Mouse (Mus musculus) gastrocnemius, postnatal 25 days (tissue): ENCODE results near the gene Kdm1b. TPM values are rescaled to one million over a fixed set of nuclear protein-coding genes. Genes with fewer than 3 reads are reported as not detected.

ENCODE experiments used
- DNase-seq: peaks from one replicate; pipeline ENCODE4 v3.0.0; 2022
- long read RNA-seq, 2 experiments: library from polyadenylated mRNA; stranded (forward); transcript quantifications; one replicate each; pipeline ENCODE4 v2.0.0; 2021
- total RNA-seq, 2 experiments: library from RNA; stranded (reverse); gene quantifications; 1 replicate in 1 of 2; 2 replicates in 1 of 2; pipeline ENCODE4 v1.2.3; 2021

The Kdm1b gene
- total RNA-seq, result 1 to 10 TPM; 5.6 to 7.2 TPM
- long read RNA-seq, experiment 1, full-length matches to known transcripts, result 1 of 6 reads
- long read RNA-seq, experiment 1, partial matches to known transcripts, result 2 of 6 reads
- long read RNA-seq, experiment 1, other reads (novel, unspliced or antisense), result 3 of 6 reads
- long read RNA-seq, experiment 2, full-length matches to known transcripts, result 1 of 5 reads
- long read RNA-seq, experiment 2, partial matches to known transcripts, result 1 of 5 reads
- long read RNA-seq, experiment 2, other reads (novel, unspliced or antisense), result 3 of 5 reads

DNA sequence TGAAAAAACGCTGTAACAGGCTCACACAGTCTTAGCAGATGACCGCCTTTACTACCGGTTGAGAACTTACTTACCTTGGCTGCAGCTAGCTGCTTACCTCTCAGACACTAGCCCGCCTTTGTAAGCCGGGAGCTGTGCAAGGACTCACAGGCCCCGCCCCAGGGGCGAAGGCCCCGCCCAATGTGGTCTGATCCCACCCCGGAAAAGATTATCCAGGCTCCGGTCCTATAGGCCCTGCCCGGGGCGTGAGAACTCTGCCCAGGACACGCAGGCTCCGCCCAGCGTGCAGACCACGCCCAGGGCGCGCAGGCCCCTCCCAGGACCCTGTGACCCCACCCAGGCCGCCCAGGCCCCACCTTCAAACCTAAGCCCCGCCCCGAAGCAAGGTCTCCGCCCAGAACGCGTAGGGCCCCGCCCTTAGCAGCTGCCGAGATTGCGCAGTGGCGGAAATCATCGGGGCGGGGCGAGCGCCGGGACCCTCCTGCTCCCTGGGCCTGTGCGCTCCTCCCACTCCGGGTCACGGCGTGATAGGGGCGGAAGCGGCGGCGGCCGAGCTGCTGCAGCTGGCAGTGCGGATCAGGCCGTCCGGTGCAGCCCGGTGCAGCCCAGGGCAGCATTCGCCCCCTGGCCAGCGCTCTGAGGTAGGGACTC, at the start of gene Kdm1b:
Gene Kdm1b, plus strand, starts transcription at position 470 of the 651 bp plus-strand sequence.
- DNase-seq, result peak; percentile 97

DNA sequence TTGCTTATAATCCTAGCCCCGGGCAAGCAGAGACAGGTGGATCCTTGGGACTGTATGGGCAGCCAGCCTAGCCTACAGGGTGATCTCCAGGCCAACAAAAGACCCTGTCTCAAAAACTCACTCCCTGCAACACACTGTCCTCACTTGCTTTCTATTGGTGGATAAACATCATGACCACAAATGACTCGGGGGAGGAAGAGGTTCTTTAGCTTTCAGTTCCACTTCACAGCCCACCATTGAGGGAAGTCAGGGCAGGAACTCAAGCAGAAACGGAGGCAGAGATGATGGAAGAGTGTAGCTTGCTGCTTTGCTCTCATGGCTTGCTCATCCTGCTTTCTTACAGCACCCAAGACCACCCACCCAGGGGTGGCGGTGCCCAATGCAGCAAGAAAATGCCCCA, 45.9 kb upstream of the Kdm1b start:
- no peak for DNase-seq

DNA sequence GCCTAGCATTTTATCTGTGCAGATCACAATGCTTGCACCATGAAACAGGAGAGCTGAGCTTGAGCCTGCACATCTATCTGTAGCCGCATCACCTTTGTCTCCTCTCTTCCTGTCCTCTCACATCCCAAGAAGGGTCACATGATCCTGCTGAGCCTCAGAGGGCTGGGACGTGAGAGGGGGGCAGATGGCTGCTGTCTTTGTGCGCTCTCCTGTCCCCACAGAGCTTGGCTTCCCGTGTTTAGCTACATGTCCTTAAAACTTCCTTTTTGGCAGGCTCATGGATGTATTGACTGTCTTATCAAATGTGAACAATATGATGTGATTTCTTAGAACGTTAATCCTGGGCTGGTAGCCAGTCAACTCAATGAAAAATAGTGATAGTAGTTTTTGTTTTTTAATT, 43.8 kb upstream of the Kdm1b start:
- no peak for DNase-seq

DNA sequence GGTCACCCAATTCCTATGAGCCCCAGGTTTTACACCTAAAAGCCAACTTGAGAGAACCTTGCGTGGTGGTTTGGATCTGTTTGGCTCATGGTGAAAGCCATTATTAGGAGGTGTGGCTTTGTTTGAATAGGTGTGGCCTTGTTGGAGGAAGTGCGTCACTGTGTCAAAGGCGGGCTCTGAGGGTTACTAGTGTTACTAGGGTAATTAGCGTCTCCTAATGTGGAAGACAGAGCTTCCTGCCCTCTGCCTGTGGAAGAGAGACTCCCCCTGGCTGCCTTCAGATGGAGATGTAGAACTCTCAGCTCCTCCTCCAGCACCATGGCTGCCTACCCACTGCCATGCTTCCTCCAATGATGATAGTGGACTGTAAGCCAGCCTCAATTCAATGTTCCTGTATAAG, 41.7 kb upstream of the Kdm1b start:
- DNase-seq, result no peak

DNA sequence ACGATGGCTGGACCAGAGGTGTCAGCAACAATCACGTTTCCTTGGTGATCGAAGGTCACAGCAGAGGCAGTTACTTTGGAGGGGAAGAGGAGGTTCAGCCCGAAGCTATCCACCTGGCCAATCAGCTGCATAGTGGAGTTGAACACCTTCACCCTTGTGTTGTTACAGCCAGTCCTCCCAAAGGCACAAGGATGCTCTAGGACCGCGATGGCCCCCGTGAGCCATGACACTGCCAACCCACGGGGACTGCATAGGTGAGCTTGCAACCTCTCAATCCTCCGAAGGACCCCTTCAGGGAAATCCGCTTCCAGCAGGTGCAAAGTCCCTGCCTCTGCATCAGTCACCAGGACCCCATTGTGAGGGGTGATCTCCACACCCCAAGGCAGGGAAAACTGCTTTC, 29.6 kb upstream of the Kdm1b start:
- DNase-seq, result no peak

- DNase-seq, result peak; percentile 74
Observed at GRCm38 (mm10) chr13:47014334-47015194, 28.7 kb upstream of the Kdm1b start, which contains the start of gene Nhlrc1. Gene Nhlrc1, minus strand, starts transcription at chr13:47014850.

GRCm38 (mm10) chr13:47015195-47015501, 28.2 kb upstream of the Kdm1b start:
- DNase-seq, result no peak

DNA sequence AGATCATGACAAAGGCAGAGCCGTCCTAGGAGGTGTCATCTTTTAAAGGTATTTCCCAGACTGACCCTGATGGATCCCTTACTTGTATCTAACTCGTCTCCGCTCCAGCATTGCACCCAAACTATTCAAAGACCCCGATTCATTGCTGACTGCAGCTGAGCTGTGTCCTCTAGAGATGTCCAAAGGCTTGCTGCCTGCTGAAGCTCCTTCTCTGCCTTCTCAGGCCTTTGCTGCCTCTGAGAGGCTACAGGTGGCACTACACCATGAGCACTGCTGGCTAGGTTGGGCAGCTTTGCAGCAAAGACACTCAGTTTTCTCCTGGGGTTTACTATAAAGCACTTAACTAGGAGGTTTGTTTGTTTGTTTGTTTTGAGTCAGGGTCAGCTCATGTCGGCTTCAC, 26.0 kb upstream of the Kdm1b start:
- DNase-seq, result no peak

- no peak for DNase-seq
Observed at GRCm38 (mm10) chr13:47019774-47020173, 23.5 kb upstream of the Kdm1b start.

- DNase-seq, result no peak
Observed at GRCm38 (mm10) chr13:47020798-47021197, 22.5 kb upstream of the Kdm1b start.

GRCm38 (mm10) chr13:47030376-47031107, 12.8 kb upstream of the Kdm1b start:
- no peak for DNase-seq

DNA sequence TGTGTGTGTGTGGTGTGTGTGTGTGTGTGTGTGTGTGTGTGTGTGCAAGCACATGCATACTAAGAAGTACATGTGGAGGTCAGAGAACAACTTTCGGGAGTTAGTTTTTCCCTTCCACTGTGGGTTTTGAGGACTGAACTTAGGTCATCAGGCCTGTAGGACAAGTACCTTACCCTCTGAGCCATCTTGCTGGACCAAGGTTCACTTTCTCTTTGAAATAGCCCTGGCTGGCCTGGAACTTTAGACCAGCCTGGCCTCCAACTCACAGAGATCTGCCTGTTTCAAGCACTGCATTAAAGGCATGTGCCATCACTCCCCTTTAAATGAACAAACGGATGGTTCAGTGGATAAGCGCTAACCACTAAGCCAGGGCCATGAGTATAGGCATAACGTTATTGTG, 9.7 kb upstream of the Kdm1b start:
- no peak for DNase-seq

- DNase-seq, result no peak
Observed at GRCm38 (mm10) chr13:47037946-47038345, 5.4 kb upstream of the Kdm1b start.

DNA sequence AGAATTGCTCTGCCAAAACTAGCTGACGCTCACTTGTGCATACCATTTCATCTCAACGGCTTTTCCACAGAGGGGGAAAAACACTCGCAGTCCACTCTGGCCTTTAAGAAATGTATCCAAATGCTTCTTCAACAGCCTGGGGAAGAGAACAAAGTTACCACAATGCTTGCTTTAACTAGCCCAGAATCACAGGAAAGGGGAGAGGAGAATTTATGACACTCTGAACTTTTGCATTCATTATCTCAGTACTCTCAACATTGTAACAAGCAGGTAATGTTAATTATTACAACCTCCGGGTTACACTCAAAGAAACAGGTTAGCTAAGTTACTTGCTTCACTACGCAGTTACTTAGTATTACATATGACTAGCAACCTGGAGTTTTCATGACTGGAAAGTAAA, 3.2 kb upstream of the Kdm1b start:
- DNase-seq, result no peak

DNA sequence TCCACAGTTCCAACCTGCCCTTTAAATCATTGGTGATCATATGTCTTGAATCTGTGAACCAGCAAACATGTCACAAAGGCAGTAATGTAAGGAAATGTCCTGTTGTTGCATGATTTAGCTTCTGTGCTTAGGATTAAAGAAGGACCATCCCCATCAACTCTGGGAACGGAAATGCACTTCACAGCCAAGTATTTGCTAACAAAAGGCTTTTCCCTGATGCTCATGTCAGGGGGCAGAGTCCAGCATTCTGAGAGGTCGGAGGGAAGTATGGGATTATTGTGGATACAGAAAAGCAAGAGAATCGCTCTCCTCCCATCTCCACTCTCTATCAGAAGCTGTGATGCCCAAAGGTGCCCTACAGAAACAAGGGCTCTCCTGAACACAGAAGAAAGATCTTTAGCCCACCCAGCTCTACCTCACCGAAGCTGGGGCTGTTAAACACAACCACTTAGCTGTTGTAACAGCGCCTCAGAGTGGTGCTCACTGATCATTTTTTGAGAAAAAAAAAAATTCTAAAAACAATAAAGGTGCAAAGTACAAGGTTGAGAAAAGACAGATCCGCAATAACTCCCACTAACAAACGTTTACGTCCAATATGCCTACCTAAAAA, 1.2 kb upstream of the Kdm1b start:
- no peak for DNase-seq

- DNase-seq, result peak; percentile 27
Observed at GRCm38 (mm10) chr13:47043833-47044616, 726 bp downstream of the Kdm1b start.

GRCm38 (mm10) chr13:47044617-47044947, 1.3 kb downstream of the Kdm1b start, which contains the start of gene Tpmt:
Gene Tpmt, minus strand, starts transcription at chr13:47044737.
- DNase-seq, result no peak

- peak; percentile 48 for DNase-seq
Observed at GRCm38 (mm10) chr13:47047996-47048395, 4.7 kb downstream of the Kdm1b start.

DNA sequence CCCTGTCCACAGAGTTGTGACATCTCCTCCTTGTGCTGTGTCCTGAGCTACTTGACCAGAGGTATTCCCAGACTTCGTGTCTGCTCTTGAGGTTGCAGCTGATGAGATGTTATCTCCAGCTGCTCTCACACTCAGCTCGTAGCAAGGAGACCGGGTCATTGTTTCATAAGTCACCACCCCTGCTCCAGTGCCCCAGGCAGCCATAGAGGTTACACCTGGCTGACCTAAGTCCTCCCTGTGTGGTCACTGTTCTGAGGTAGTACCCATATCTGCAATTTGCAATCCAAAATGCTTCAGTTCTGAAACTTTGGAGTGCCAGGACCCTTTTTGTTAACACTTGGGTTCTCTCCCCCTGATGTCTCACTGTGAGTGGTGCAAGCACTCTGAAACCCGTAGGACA, 6.7 kb downstream of the Kdm1b start:
- DNase-seq, result no peak

DNA sequence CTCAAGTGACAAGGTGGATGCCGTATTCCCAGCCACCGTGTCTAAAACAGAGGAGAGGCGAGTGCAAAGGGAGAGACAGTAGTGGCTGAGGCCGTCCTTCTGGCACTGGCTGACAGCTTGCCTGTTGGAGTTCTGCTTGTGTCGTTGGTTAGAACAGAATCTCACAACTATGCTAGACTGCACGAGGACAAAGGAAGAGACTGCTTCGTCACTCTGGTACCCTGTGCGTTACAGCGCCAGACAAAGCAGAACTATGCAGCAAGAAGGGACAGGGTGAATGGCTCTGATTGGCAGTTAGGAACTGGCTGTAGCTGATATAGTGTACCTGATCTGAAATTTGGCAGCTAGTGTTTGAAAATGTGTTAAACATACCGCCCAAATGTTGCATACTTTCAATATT, 10.7 kb downstream of the Kdm1b start:
- DNase-seq, result no peak

GRCm38 (mm10) chr13:47056126-47056525, 12.8 kb downstream of the Kdm1b start:
- no peak for DNase-seq
